Mouse (Mus musculus) Patski (cell line): ENCODE measurements around the gene Olfr12. TPM values are rescaled to one million over a fixed set of nuclear protein-coding genes. Genes with fewer than 3 reads are reported as not detected.
A peak's percentile ranks its signal among the peaks of the same experiment; 100 is the strongest.

Experiments used
- ATAC-seq: fragments of 100-300 bp; one replicate; pipeline ENCODE4 v1.8.0; 2021
- CTCF ChIA-PET: fragments of 350-600 bp; sonication (Branson Sonifier 250); formaldehyde crosslinking; loops from one replicate; lab custom pipeline; 2022; ENCODE audit warnings: inconsistent platforms; lab: Charles Lee
- POLR2A ChIA-PET: fragments of 350-600 bp; sonication (Branson Sonifier 250); formaldehyde crosslinking; loops from one replicate; lab custom pipeline; 2022; ENCODE audit warnings: antibody characterized with exemption, inconsistent platforms; lab: Charles Lee
- DNase-seq: peaks from one replicate; pipeline ENCODE4 v3.0.0-alpha.2; 2011; ENCODE audit warnings: low read depth, low spot score
- H3K27me3 ChIP-seq: fragments of 371-371 bp; one replicate; pipeline ENCODE4 v1.5.1; 2021
- CTCF ChIP-seq: fragments of 100-300 bp; IDR thresholded peaks from one replicate; pipeline ENCODE4 v1.5.1; 2021
- in situ Hi-C: fragments of 300-500 bp; cut with MboI; formaldehyde crosslinking; loops from 3 replicates; pipeline ENCODE4 v1.11.1; 2018; ENCODE audit warnings: low pct_unique_long_range_greater_than_20kb, mixed read lengths
- polyA plus RNA-seq: library from polyadenylated mRNA; unstranded; gene quantifications from one replicate; pipeline ENCODE4 v1.2.3, GENCODE M21; 2021

Gene Olfr12
- polyA plus RNA-seq, 1 experiment from 2014 or later, result not detected

DNA sequence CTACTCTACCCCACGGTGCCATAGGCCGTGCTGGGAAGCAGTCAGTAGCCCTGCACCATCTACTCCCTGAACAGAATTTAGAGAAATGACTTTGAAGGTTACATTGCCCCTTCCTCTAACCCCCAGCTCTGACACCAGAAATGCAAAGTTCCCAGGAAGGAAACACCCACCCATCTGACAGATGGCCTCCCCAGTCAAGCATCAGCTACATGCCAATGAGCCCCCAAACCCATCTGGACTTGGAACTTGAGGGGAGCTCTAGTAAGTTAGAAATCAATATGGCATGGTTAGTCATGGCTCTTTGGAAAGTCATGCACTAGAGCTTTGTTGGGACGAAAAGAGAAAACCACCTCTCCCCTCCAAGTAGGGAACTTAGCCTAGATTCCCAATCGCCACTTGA, 21.1 kb downstream of the Olfr12 start:
- DNase-seq (no peak), ATAC-seq (no peak)
- TF ChIP-seq CTCF, result no peak
- ChIA-PET CTCF (interaction anchor here (0.9 kb wide), 1 partner anchor 9 kb away, joined by 3 read pairs; no protein-coding TSS in a partner anchor), POLR2A (no interaction called here)
- in situ Hi-C loops, result no loop called here
- H3K27me3 ChIP-seq, result no peaks in the 10 kb centered on the region

DNA sequence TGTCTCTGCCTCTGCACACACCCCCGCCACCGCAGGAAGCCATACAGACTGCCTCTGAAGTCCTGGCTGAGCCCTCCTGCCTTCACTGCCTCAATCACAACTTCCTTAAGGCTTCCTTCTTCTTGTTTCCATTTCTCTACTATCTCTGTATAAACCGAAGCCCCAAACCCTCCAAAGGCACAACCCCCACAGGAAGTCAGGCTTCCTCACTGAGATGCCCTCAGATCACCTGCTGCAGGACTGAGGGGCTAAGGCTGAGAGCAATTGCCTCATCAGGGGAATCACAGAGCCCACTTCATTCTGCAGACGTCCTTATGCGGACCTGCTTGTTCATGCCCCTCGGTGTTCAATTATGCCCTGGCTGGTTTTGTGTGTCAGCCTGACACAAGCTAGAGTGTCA, 22.8 kb downstream of the Olfr12 start:
- POLR2A ChIA-PET, result no interaction called here

DNA sequence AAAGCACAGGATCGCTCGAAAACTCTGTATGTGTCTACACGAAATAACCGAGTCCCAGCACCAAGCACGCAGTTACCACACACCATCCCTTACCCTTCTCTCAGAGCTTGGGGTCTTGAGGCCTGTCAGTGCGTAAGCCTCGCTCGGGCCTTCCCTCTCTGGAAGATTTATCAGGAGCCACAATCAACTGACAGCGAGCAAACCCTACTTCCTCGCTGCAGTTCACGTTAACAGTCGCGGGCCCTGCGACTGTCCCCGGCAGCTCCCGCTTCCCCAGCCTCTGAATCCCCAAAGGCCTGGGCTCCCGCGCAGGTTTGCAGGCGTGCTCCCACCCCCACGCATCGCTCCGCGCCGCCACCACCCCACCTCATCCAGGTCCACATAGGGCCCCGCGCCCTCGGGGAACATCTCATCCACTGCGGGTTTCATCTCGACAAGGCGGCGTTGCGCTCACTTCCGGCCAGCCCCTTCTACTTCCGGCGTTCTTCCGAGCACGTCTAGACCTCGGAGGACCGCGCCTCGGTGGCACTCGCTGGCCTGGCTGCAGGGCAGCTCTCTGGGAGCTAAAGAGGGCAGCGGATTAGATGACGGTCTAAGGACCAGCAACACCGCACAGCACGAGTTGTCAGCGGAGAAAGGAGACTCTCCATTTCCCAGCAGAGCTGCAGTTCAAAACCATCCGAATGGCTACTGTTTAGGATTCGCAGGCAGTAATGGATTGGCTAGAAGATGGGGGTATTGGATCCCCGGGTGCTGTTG, 24.1 kb downstream of the Olfr12 start, which contains the start of gene Cops9:
Gene Cops9, minus strand, starts transcription at position 472 of the 759 bp plus-strand sequence.
- in situ Hi-C loops, result no loop called here
- ChIA-PET POLR2A (interaction anchor here (0.8 to 1.4 kb wide), 2 partner anchors 202 to 265 kb away, joined by 3 read pairs; partner anchors contain the start of gene Dusp28), CTCF (interaction anchor here (1.1 to 1.5 kb wide), 2 partner anchors 13 to 27 kb away, joined by 3 to 4 read pairs; no protein-coding TSS in a partner anchor)
- TF ChIP-seq CTCF, result no peak
- ATAC-seq (peak; percentile 70), DNase-seq (peak; percentile 56)
- no peaks in the 10 kb centered on the region for H3K27me3 ChIP-seq

More for the DNA sequence above, 22.8 kb downstream of the Olfr12 start:
- CTCF ChIA-PET, result no interaction called here
- no peak for TF ChIP-seq CTCF
- in situ Hi-C loops, result no loop called here
- no peak for ATAC-seq
- no peak for DNase-seq
- H3K27me3 ChIP-seq, result no peaks in the 10 kb centered on the region

DNA sequence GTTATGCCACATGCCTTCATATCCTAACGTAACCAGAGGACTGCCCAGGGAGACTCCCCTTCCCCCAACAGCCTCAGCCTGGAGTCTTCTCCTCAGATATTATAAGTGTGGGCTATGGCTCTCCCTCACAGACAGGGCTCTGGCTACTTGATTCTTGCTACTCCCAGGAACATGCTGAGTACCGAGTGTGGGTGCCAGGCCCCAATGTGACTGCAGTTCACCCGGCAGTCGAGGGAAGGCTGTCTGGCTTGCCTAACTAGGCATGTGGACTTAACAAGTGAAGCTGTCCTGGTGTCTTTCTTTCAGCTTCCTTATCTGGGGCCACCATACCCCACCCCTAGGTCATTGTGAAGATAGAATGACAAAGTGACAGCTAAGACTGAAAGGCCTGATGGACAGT, 26.1 kb downstream of the Olfr12 start:
- DNase-seq (no peak), ATAC-seq (no peak)
- POLR2A ChIA-PET, result no interaction called here
- no peaks in the 10 kb centered on the region for H3K27me3 ChIP-seq
- CTCF ChIA-PET, result interaction anchor here (1.5 kb wide), 1 partner anchor 29 kb away, joined by 3 read pairs; no protein-coding TSS in a partner anchor
- in situ Hi-C loops, result no loop called here
- TF ChIP-seq CTCF, result no peak

DNA sequence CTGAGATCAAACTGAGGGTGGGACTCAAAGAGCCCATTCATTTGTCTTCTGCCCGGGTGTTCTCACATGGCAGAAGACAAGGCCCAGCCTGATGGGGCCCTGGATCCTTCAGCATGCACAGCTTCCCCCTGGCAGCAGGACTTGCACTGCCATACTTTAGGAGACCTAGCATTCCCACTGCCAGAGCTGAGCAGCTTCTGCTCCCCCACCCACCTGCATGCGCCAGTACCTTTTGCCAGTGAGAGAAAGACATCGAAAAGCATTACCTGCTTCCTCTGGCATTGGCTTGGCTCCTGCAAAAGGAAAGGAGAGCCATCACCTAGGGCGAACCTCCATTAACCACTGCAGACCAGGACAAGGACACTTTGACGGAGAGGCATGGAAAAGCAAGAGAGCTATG, 27.3 kb downstream of the Olfr12 start:
- POLR2A ChIA-PET, result no interaction called here
- CTCF ChIA-PET, result interaction anchor here (1.5 kb wide), 1 partner anchor 30 kb away, joined by 3 read pairs; no protein-coding TSS in a partner anchor
- DNase-seq (no peak), ATAC-seq (no peak)
- in situ Hi-C loops, result no loop called here
- H3K27me3 ChIP-seq, result no peaks in the 10 kb centered on the region
- TF ChIP-seq CTCF, result no peak

DNA sequence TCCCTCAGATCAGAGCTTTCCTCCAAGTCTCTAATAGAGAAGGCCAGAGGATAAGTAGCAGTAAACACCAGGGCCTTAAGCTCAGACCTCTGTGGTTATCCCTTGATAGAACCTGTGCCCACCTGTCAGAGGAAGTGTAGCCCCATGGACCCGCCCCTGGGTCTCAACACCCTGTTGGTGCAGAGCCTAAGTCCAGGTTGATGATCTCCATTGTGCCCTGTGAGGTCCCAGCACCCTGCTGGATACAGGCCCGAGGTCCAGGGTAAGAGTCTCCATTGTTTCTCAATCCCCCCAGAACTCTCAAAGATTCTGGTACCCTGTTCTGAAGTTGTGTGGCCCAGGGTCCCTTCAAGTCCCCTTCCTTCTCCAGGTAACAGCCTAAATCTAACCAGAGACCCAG, 28.5 kb downstream of the Olfr12 start:
- in situ Hi-C loops, result no loop called here
- DNase-seq, result no peak
- H3K27me3 ChIP-seq, result no peaks in the 10 kb centered on the region
- CTCF ChIA-PET, result no interaction called here
- ATAC-seq, result no peak
- no peak for TF ChIP-seq CTCF
- POLR2A ChIA-PET, result interaction anchor here (0.6 kb wide), 1 partner anchor 163 kb away, joined by 3 read pairs; no protein-coding TSS in a partner anchor

DNA sequence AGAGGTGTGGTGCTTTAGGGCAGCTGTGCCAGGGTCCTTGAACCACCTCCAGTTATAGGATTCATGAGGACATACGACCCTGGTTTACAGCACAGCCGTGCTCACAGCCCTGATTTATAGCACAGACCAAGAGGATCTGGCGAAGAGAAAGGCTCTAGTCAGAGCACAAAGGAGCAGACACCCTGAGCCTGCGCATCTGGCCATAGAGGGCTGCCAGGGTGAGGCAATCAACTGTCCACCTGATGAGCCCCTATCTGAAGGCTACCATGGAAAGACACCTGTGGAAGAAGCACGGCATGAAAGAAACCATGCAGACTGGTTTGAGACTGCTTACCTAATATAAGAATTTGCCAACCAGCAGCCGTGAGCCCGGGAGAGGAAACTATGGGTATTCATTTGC, 29.0 kb downstream of the Olfr12 start:
- POLR2A ChIA-PET, result interaction anchor here (0.6 kb wide), 1 partner anchor 163 kb away, joined by 3 read pairs; no protein-coding TSS in a partner anchor

DNA sequence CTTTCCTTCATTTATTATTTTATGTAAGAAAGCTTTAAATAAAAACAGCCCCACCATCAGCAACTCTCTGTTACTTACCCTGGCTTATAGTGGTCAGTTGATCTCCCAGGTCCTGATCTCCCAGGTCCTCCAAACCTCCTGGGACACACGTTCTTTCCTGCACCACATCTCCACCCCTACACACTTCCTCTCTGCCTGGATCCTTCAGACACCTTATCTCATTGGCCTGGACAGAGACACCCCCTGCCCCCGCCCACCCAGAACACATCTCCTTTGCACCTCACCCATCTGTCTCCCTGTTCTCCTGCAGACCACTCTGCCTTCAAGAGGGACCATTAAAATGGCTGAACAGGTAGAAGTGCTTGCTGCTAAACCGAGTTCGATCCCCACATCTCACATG, 29.4 kb downstream of the Olfr12 start:
- no peak for TF ChIP-seq CTCF
- ChIA-PET CTCF (interaction anchor here (0.7 to 2.7 kb wide), 6 partner anchors 9 to 195 kb away, joined by 3 to 16 read pairs (median 4); no protein-coding TSS in a partner anchor), POLR2A (no interaction called here)
- in situ Hi-C loops, result no loop called here
- no peak for DNase-seq
- ATAC-seq, result no peak
- H3K27me3 ChIP-seq, result no peaks in the 10 kb centered on the region

More for the DNA sequence above, 29.0 kb downstream of the Olfr12 start:
- no peaks in the 10 kb centered on the region for H3K27me3 ChIP-seq
- DNase-seq (no peak), ATAC-seq (no peak)
- in situ Hi-C loops, result no loop called here
- no peak for TF ChIP-seq CTCF
- CTCF ChIA-PET, result no interaction called here

DNA sequence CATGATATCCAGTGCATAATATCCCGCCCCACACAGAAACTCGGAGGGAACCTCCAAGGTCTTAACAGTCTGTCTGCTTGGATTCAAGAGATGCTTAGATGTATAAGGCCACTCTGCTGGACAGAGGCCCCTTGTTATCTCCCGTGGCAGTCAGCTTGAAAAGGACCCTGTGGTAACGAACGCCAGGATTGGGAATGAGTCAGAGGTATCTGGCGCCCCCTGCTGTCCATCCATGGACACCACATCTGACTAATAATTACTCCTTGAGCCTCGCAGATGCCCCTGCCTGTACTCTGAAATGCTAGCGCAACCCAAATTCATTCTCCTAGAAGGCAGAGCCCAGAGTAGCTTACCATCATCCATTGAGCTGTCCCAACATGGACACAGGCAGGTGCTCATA, 30.2 kb downstream of the Olfr12 start:
- no peaks in the 10 kb centered on the region for H3K27me3 ChIP-seq
- no peak for TF ChIP-seq CTCF
- peak; percentile 29 for ATAC-seq
- in situ Hi-C loops, result no loop called here
- POLR2A ChIA-PET, result interaction anchor here (1.3 kb wide), 1 partner anchor 184 kb away, joined by 4 read pairs; no protein-coding TSS in a partner anchor
- CTCF ChIA-PET, result interaction anchor here (0.7 to 2.7 kb wide), 15 partner anchors 9 to 206 kb away, joined by 3 to 16 read pairs (median 5); no protein-coding TSS in a partner anchor
- no peak for DNase-seq

DNA sequence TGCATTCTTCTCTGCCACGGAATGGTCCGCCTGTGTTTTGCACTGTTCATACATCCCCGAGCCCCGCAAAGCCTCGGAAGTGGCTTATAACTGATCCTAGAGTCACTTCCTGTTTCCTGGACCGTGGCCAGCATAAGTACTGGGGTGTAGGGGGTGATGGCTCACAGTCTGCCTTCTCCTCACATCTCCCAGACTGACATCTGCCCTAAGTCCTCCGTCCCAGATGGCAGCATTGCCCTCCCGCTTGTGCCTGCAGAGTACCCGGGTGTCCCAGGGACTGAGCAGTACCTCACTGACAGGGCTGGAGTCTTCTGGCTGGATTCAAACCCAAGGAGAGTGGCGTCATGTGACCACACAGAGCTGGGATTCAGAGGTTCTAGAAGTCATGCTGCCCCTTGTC, 30.6 kb downstream of the Olfr12 start:
- in situ Hi-C loops, result no loop called here
- ATAC-seq (no peak), DNase-seq (no peak)
- ChIA-PET POLR2A (interaction anchor here (1.3 kb wide), 1 partner anchor 184 kb away, joined by 4 read pairs; no protein-coding TSS in a partner anchor), CTCF (interaction anchor here (0.8 to 2.7 kb wide), 25 partner anchors 11 to 255 kb away, joined by 3 to 23 read pairs (median 4); partner anchors contain the start of gene Ankmy1)
- H3K27me3 ChIP-seq, result no peaks in the 10 kb centered on the region
- TF ChIP-seq CTCF, result no peak

DNA sequence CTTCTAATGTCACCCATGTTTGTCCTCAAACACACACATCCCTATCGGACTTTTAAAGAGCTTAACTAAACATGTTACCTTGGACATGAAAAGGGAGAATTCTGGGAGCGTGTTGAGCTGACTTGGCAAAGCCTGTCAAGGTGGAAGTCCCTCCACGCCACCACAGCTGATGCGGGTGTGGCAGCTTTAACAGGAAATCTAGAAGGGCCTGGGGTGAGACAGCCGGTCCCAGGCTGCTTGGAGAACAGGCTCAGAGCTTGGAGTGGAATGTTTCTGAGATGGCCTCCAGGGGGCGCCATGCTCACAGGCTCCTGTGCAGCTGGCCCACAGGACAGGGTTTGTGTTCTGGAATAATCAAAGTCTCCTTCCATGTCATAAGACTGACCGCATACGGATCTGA, 31.1 kb downstream of the Olfr12 start, which contains the start of gene Otos:
Gene Otos, minus strand, starts transcription at position 169 of the 400 bp plus-strand sequence.
- no peak for TF ChIP-seq CTCF
- ChIA-PET CTCF (interaction anchor here (0.8 to 2.7 kb wide), 27 partner anchors 11 to 254 kb away, joined by 3 to 23 read pairs (median 4); partner anchors contain the start of genes Ankmy1 and Gpc1), POLR2A (interaction anchor here (1.3 kb wide), 1 partner anchor 184 kb away, joined by 4 read pairs; no protein-coding TSS in a partner anchor)
- in situ Hi-C loops, result no loop called here
- H3K27me3 ChIP-seq, result no peaks in the 10 kb centered on the region
- no peak for DNase-seq
- no peak for ATAC-seq
